Mouse (Mus musculus): ENCODE data around the gene Gm20449. TPM values are rescaled to one million over a fixed set of nuclear protein-coding genes. Genes with fewer than 3 reads are reported as not detected.
"Not testable (repeated sequence)": the region's sequence is repeated elsewhere in the genome, so short reads cannot be mapped to it uniquely, and the experiment has no call there.

The Gm20449 gene
- 0.07 TPM in 1 of 2 replicates, not detected in the other for polyA plus RNA-seq (2014; fragmentation: Nextera tagmentation; extraction: Ambion mirVana)

- Histone ChIP-seq H3K4me1 (ENCODE audit: control insufficient read depth, insufficient read depth, low read length) (no peaks in the 10 kb centered on the region), H3K36me3 (ENCODE audit: control insufficient read depth, insufficient read depth, low read length) (peaks cover 3% of the 10 kb centered on the region; the same call in 1 of the 2 replicates), H3K4me2 (peak within 1 kb of the TSS; percentile 88), H3K27ac (ENCODE audit: low read depth, low read length) (no peak within 1 kb of the TSS), H3K9ac (ENCODE audit: low read depth, low read length) (peak within 1 kb of the TSS; percentile 77), H3K27me3 (ENCODE audit: control insufficient read depth, insufficient read depth, low read length) (no peaks in the 10 kb centered on the region), H3K9me3 (replicated peaks; ENCODE audit: control insufficient read depth, low read length) (no peaks in the 10 kb centered on the region), H3K4me3 (ENCODE audit: low read depth, low read length) (peak within 1 kb of the TSS; percentile 59)
- 0% methylated on average over 18 of the region's 18 CpGs for WGBS (ENCODE audit: insufficient replicate concordance)
- peak; percentile 97 for ATAC-seq (replicated peaks; ENCODE audit: insufficient number of reproducible peaks, low FRiP score, low TSS enrichment)
These were observed at the start of gene Gm20449, which contains the start of gene AW146154 for GRCm38 (mm10) chr7:41499389-41500049. TSS of gene Gm20449 (minus strand) at chr7:41499417. TSS of gene AW146154 (minus strand) at chr7:41499890.

GRCm38 (mm10) chr7:41512672-41513071, 13.5 kb upstream of the Gm20449 start:
- H3K9ac ChIP-seq (ENCODE audit: low read depth, low read length), result no peak overlapping the region
- H3K9me3 ChIP-seq (replicated peaks; ENCODE audit: control insufficient read depth, low read length), result no peaks in the 10 kb centered on the region; the same call in 1 of the 2 replicates
- H3K4me2 ChIP-seq, result no peak overlapping the region
- 83% methylated on average over 3 of the region's 3 CpGs for WGBS (ENCODE audit: insufficient replicate concordance)
- H3K27me3 ChIP-seq (ENCODE audit: control insufficient read depth, insufficient read depth, low read length), result no peaks in the 10 kb centered on the region
- no peak overlapping the region for H3K27ac ChIP-seq (ENCODE audit: low read depth, low read length)
- no peak overlapping the region for H3K4me3 ChIP-seq (ENCODE audit: low read depth, low read length)
- no peaks in the 10 kb centered on the region for H3K36me3 ChIP-seq (ENCODE audit: control insufficient read depth, insufficient read depth, low read length)
- ATAC-seq (replicated peaks; ENCODE audit: insufficient number of reproducible peaks, low FRiP score, low TSS enrichment), result no peak
- no peaks in the 10 kb centered on the region for H3K4me1 ChIP-seq (ENCODE audit: control insufficient read depth, insufficient read depth, low read length)

- Histone ChIP-seq H3K27me3 (ENCODE audit: control insufficient read depth, insufficient read depth, low read length) (no peaks in the 10 kb centered on the region), H3K27ac (ENCODE audit: low read depth, low read length) (no peak overlapping the region), H3K4me2 (no peak overlapping the region), H3K4me1 (ENCODE audit: control insufficient read depth, insufficient read depth, low read length) (no peaks in the 10 kb centered on the region), H3K4me3 (ENCODE audit: low read depth, low read length) (no peak overlapping the region), H3K36me3 (ENCODE audit: control insufficient read depth, insufficient read depth, low read length) (no peaks in the 10 kb centered on the region), H3K9ac (ENCODE audit: low read depth, low read length) (no peak overlapping the region), H3K9me3 (replicated peaks; ENCODE audit: control insufficient read depth, low read length) (no peaks in the 10 kb centered on the region; the same call in 1 of the 2 replicates)
- no peak for ATAC-seq (replicated peaks; ENCODE audit: insufficient number of reproducible peaks, low FRiP score, low TSS enrichment)
- 13% methylated on average over 1 of the region's 1 CpGs for WGBS (ENCODE audit: insufficient replicate concordance)
These were observed 13.0 kb upstream of the Gm20449 start for GRCm38 (mm10) chr7:41512207-41512606.

- Histone ChIP-seq H3K4me1 (ENCODE audit: control insufficient read depth, insufficient read depth, low read length) (no peaks in the 10 kb centered on the region), H3K4me2 (no peak overlapping the region), H3K9ac (ENCODE audit: low read depth, low read length) (no peak overlapping the region), H3K27ac (ENCODE audit: low read depth, low read length) (no peak overlapping the region), H3K36me3 (ENCODE audit: control insufficient read depth, insufficient read depth, low read length) (no peaks in the 10 kb centered on the region), H3K4me3 (ENCODE audit: low read depth, low read length) (no peak overlapping the region), H3K27me3 (ENCODE audit: control insufficient read depth, insufficient read depth, low read length) (no peaks in the 10 kb centered on the region), H3K9me3 (replicated peaks; ENCODE audit: control insufficient read depth, low read length) (no peaks in the 10 kb centered on the region)
- WGBS (ENCODE audit: insufficient replicate concordance), result 35% methylated on average over 1 of the region's 1 CpGs
- no peak for ATAC-seq (replicated peaks; ENCODE audit: insufficient number of reproducible peaks, low FRiP score, low TSS enrichment)
These were observed 3.2 kb upstream of the Gm20449 start for GRCm38 (mm10) chr7:41502402-41502801.

GRCm38 (mm10) chr7:41500151-41500934, 1.1 kb upstream of the Gm20449 start:
- no peaks in the 10 kb centered on the region for H3K36me3 ChIP-seq (ENCODE audit: control insufficient read depth, insufficient read depth, low read length)
- H3K4me3 ChIP-seq (ENCODE audit: low read depth, low read length), result peak overlapping the region; percentile 59
- H3K4me1 ChIP-seq (ENCODE audit: control insufficient read depth, insufficient read depth, low read length), result no peaks in the 10 kb centered on the region
- ATAC-seq (replicated peaks; ENCODE audit: insufficient number of reproducible peaks, low FRiP score, low TSS enrichment), result peak; percentile 36; the same call in 1 of the 2 replicates
- WGBS (ENCODE audit: insufficient replicate concordance), result 17% methylated on average over 22 of the region's 22 CpGs
- H3K9me3 ChIP-seq (replicated peaks; ENCODE audit: control insufficient read depth, low read length), result no peaks in the 10 kb centered on the region
- no peaks in the 10 kb centered on the region for H3K27me3 ChIP-seq (ENCODE audit: control insufficient read depth, insufficient read depth, low read length)
- H3K27ac ChIP-seq (ENCODE audit: low read depth, low read length), result no peak overlapping the region
- H3K9ac ChIP-seq (ENCODE audit: low read depth, low read length), result peak overlapping the region; percentile 52; the same call in 1 of the 2 replicates
- H3K4me2 ChIP-seq, result peak overlapping the region; percentile 88

- not testable (repeated sequence) for H3K27me3 ChIP-seq (ENCODE audit: control insufficient read depth, insufficient read depth, low read length); H3K36me3 ChIP-seq (ENCODE audit: control insufficient read depth, insufficient read depth, low read length); H3K9me3 ChIP-seq (replicated peaks; ENCODE audit: control insufficient read depth, low read length); H3K27ac ChIP-seq (ENCODE audit: low read depth, low read length); H3K4me1 ChIP-seq (ENCODE audit: control insufficient read depth, insufficient read depth, low read length)
- WGBS (ENCODE audit: insufficient replicate concordance), result 0% methylated on average over 6 of the region's 6 CpGs
- Histone ChIP-seq H3K9ac (ENCODE audit: low read depth, low read length) (peak overlapping the region; percentile 77), H3K4me2 (peak overlapping the region; percentile 88), H3K4me3 (ENCODE audit: low read depth, low read length) (peak overlapping the region; percentile 59)
- peak; percentile 65 for ATAC-seq (replicated peaks; ENCODE audit: insufficient number of reproducible peaks, low FRiP score, low TSS enrichment)
These were observed 214 bp downstream of the Gm20449 start for GRCm38 (mm10) chr7:41499018-41499388.

- H3K27ac ChIP-seq (ENCODE audit: low read depth, low read length); H3K36me3 ChIP-seq (ENCODE audit: control insufficient read depth, insufficient read depth, low read length); H3K27me3 ChIP-seq (ENCODE audit: control insufficient read depth, insufficient read depth, low read length); ATAC-seq (replicated peaks; ENCODE audit: insufficient number of reproducible peaks, low FRiP score, low TSS enrichment); H3K4me1 ChIP-seq (ENCODE audit: control insufficient read depth, insufficient read depth, low read length); H3K9me3 ChIP-seq (replicated peaks; ENCODE audit: control insufficient read depth, low read length); H3K9ac ChIP-seq (ENCODE audit: low read depth, low read length): not testable (repeated sequence)
- Histone ChIP-seq H3K4me2 (peak overlapping the region; percentile 88), H3K4me3 (ENCODE audit: low read depth, low read length) (peak overlapping the region; percentile 59)
- 65% methylated on average over 2 of the region's 4 CpGs for WGBS (ENCODE audit: insufficient replicate concordance)
These were observed 753 bp downstream of the Gm20449 start for GRCm38 (mm10) chr7:41498464-41498863.

GRCm38 (mm10) chr7:41497871-41498270, 1.3 kb downstream of the Gm20449 start:
- H3K9me3 ChIP-seq (replicated peaks; ENCODE audit: control insufficient read depth, low read length), result no peaks in the 10 kb centered on the region
- no peaks in the 10 kb centered on the region for H3K27me3 ChIP-seq (ENCODE audit: control insufficient read depth, insufficient read depth, low read length)
- no peak overlapping the region for H3K27ac ChIP-seq (ENCODE audit: low read depth, low read length)
- H3K4me2 ChIP-seq, result no peak overlapping the region
- H3K36me3 ChIP-seq (ENCODE audit: control insufficient read depth, insufficient read depth, low read length), result peaks cover 3% of the 10 kb centered on the region; the same call in 1 of the 2 replicates
- 98% methylated on average over 2 of the region's 2 CpGs for WGBS (ENCODE audit: insufficient replicate concordance)
- no peak for ATAC-seq (replicated peaks; ENCODE audit: insufficient number of reproducible peaks, low FRiP score, low TSS enrichment)
- H3K4me1 ChIP-seq (ENCODE audit: control insufficient read depth, insufficient read depth, low read length), result no peaks in the 10 kb centered on the region
- no peak overlapping the region for H3K4me3 ChIP-seq (ENCODE audit: low read depth, low read length)
- H3K9ac ChIP-seq (ENCODE audit: low read depth, low read length), result no peak overlapping the region
